ENCODE assay signal across 8 mouse cellular contexts in the genomic region with DNA sequence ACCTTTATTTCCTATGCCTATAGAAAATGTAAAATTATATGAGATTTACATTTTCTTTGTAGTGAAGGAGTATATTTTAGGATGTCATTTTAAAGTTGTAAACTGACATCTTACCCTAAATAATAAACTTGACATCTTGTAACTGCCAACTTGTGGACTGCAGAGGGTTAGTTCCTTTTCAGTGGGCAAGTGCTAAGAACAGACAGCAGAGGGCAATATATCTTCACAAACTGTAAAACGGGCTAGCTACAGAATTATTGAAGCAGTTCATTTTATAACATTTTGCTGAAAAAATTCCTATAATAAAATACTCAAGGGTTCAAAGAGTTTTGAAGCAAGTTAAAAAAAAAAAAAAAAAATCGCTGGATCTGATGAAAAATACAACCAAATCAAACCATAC. TPM values are rescaled to one million over a fixed set of nuclear protein-coding genes. Genes with fewer than 3 reads are reported as not detected.
DNase-seq lines count a peak whose midpoint lies in the region; ATAC-seq and TF ChIP-seq lines count a peak whose summit lies in the region.
"Had no signal": no experiment of that assay in that cellular context is flagged by ENCODE, and none has a peak within 500 bp of the region (broad histone marks: within the 10 kb centered on the region; RNA-seq: fewer than 3 reads in every experiment).

No protein-coding gene starts in this region.

- no peak for TF ChIP-seq POLR2A in kidney, adult 2 months (IDR thresholded peaks at IDR 0.05; ENCODE audit: low read depth, low read length)

- no peak overlapping the region for H3K27ac ChIP-seq in kidney, adult 2 months (ENCODE audit: insufficient read depth, low read depth, low read length)
- no peak overlapping the region for H3K27ac ChIP-seq in midbrain, embryonic 13.5 days
- H3K27ac ChIP-seq: midbrain, embryonic 12.5 days had no signal

- DNase-seq in kidney, adult 2 months = peak; percentile 11
- DNase-seq in kidney, adult 8-10 months = no peak
- peak; percentile 50 for DNase-seq in MN1 (ENCODE audit: low spot score)
- DNase-seq in right cerebral cortex, postnatal 14 days = no peak

- no peaks in the 10 kb centered on the region for H3K27me3 ChIP-seq in kidney, adult 2 months (replicated peaks; ENCODE audit: control insufficient read depth, insufficient read depth, low read length)
- no peaks in the 10 kb centered on the region for H3K27me3 ChIP-seq in midbrain, embryonic 13.5 days
- H3K27me3 ChIP-seq: midbrain, embryonic 12.5 days had no signal

- H3K4me3 ChIP-seq in kidney, adult 2 months (ENCODE audit: insufficient read depth, low read depth, low read length) = no peak overlapping the region
- H3K4me3 ChIP-seq in midbrain, embryonic 13.5 days (replicated peaks) = no peak overlapping the region
- H3K4me3 ChIP-seq: midbrain, embryonic 12.5 days had no signal

- H3K4me1 ChIP-seq in kidney, adult 2 months (ENCODE audit: control insufficient read depth, insufficient read depth, low read length) = no peaks in the 10 kb centered on the region
- H3K4me1 ChIP-seq in midbrain, embryonic 13.5 days (replicated peaks) = no peaks in the 10 kb centered on the region
- H3K4me1 ChIP-seq: midbrain, embryonic 12.5 days had no signal

- peaks cover 2% of the 10 kb centered on the region; the same call in 1 of the 2 replicates for H3K36me3 ChIP-seq in kidney, adult 2 months (ENCODE audit: control insufficient read depth, insufficient read depth, low read length)
- peaks cover 28% of the 10 kb centered on the region for H3K36me3 ChIP-seq in midbrain, embryonic 13.5 days

- H3K4me2 ChIP-seq in midbrain, embryonic 13.5 days (replicated peaks) = no peak overlapping the region
- H3K4me2 ChIP-seq: midbrain, embryonic 12.5 days had no signal

- H3K9me3 ChIP-seq in midbrain, embryonic 13.5 days = no peaks in the 10 kb centered on the region
- H3K9me3 ChIP-seq: midbrain, embryonic 12.5 days had no signal

- no peak overlapping the region for H3K9ac ChIP-seq in midbrain, embryonic 13.5 days (replicated peaks)
- H3K9ac ChIP-seq: midbrain, embryonic 12.5 days had no signal

- peak; percentile 87 for ATAC-seq in CD4-positive, CD25-positive, alpha-beta regulatory T cell, adult 4 months
- ATAC-seq in inflammation-experienced regulatory T-cells, adult 6 months = peak; percentile 79
- no peak for ATAC-seq in midbrain, embryonic 13.5 days

- WGBS in kidney, adult 2 months = 31% methylated on average over 2 of the region's 2 CpGs
- 67% methylated on average over 2 of the region's 2 CpGs for WGBS in midbrain, embryonic 13.5 days

- 0 out of 2 replicates have a peak, but pooled peaks have one; percentile 7 for TF ChIP-seq CTCF in kidney, adult 2 months (conservative IDR thresholded peaks at IDR 0.05; ENCODE audit: insufficient read depth, insufficient read length, low read depth, low read length)

RNA-seq across cellular contexts. Expression of gene Mbd5, which starts 40.4 kb away (rescaled TPM):
- 8.3 and 8.6 TPM in 2 replicates for polyA plus RNA-seq in kidney, adult 2 months (2012; rRNA removed)
- polyA plus RNA-seq in CD4-positive, CD25-positive, alpha-beta regulatory T cell, adult 4 months (2017; shearing (Covaris generic)) = 10 to 100 TPM; 25.0 to 29.3 TPM
- 10 to 100 TPM; 20.2 to 32.2 (median 22.8) TPM for polyA plus RNA-seq in inflammation-experienced regulatory T-cells, adult 6 months (2017; shearing (Covaris generic))
- 40.2 and 41.0 TPM in 2 replicates for polyA plus RNA-seq in midbrain, embryonic 13.5 days (2015; fragmentation: Nextera tagmentation; extraction: Ambion mirVana)

RNA-seq across cellular contexts. Expression of gene Orc4, which starts 41.2 kb away (rescaled TPM):
- polyA plus RNA-seq in kidney, adult 2 months (2012; rRNA removed) = 7.5 and 9.4 TPM in 2 replicates
- polyA plus RNA-seq in CD4-positive, CD25-positive, alpha-beta regulatory T cell, adult 4 months (2017; shearing (Covaris generic)) = 100 to 1,000 TPM in 1 of 2 experiments, 10 to 100 TPM in 1; 98.5 to 124 TPM
- 100 to 1,000 TPM in 2 of 3 experiments, 10 to 100 TPM in 1; 95.1 to 114 (median 114) TPM for polyA plus RNA-seq in inflammation-experienced regulatory T-cells, adult 6 months (2017; shearing (Covaris generic))
- polyA plus RNA-seq in midbrain, embryonic 13.5 days (2015; fragmentation: Nextera tagmentation; extraction: Ambion mirVana) = 112 and 115 TPM in 2 replicates

Comparison
In these comparisons a context has a peak if more than half of its experiments do, and no peak if none do; other contexts are left out.
1. DNase-seq: peak in kidney, adult 2 months (single experiment) and MN1 (single experiment); none in kidney, adult 8-10 months (0 of 2) and right cerebral cortex, postnatal 14 days (single experiment).